Comparison of ENCODE assay signal across 37 mouse cellular contexts in the genomic region with DNA sequence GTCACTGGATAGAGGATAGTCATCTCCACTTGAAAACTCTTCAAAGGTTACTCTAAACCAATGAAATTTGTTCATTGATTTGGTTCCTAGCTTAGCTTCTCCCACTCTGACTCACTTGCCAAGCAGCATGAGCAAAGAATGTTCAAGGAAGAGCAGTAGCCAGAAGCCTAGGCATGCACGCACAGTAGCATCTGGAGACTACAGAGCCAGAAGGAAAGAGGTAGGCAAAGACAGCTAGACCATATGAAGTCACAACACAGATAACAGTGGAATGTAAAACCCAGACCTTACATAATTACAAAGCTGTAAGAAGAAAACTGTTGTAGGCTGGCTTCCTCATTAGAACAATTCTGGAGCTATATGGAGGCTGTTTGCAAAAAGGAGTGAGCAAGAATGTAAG. TPM values are rescaled to one million over a fixed set of nuclear protein-coding genes. Genes with fewer than 3 reads are reported as not detected.
DNase-seq lines count a peak whose midpoint lies in the region; ATAC-seq and TF ChIP-seq lines count a peak whose summit lies in the region.
"Had no signal": no experiment of that assay in that cellular context is flagged by ENCODE, and none has a peak within 500 bp of the region (broad histone marks: within the 10 kb centered on the region; RNA-seq: fewer than 3 reads in every experiment).

No protein-coding gene starts in this region.

- peak; percentile 18 to 33 for DNase-seq in layer of hippocampus, adult 8-10 months (ENCODE audit: low spot score in 2 of 2)
- no peak for DNase-seq in layer of hippocampus, postnatal 25 days (ENCODE audit: extremely low spot score in 1 of 2, low spot score in 1 of 2)
- DNase-seq in right cerebral cortex, adult 2 months (ENCODE audit: low spot score in 2 of 2), result peak; percentile 19 to 29
- no peak for DNase-seq in right cerebral cortex, postnatal 14 days
- DNase-seq in left cerebral cortex, adult 2 months (ENCODE audit: extremely low spot score in 1 of 2, low spot score in 2 of 2), result peak in 1 of 2 experiments; percentile 16
- DNase-seq in liver, result no peak
- DNase-seq: adrenal gland, adult 2 months; adrenal gland, postnatal 36 days; B cell, adult 2 months; cerebellum, adult 2 months; cerebellum, postnatal 14 days; gastrocnemius, postnatal 14 days; kidney, adult 2 months; kidney, postnatal 4 days; lung, adult 2 months; lung, postnatal 10 days; midbrain, embryonic 14.5 days; thymus, postnatal 25 days had no signal

- intact Hi-C loops in left cerebral cortex, adult 2 months (cut with DNase I), result loop anchor here (1.0 kb wide), 1 partner anchor 45 kb away; no protein-coding TSS in a partner anchor

- no peak for TF ChIP-seq CTCF in left cerebral cortex, adult 2 months (IDR thresholded peaks at IDR 0.05)

- ATAC-seq in megakaryocyte progenitor cell, adult 5-6 weeks (replicated peaks; ENCODE audit: poor library complexity), result no peak
- ATAC-seq: activated CD4-positive, CD25-positive, alpha-beta regulatory T cell, adult 4 months; forebrain, embryonic 13.5 days; hindbrain, postnatal 0 days; intestine, embryonic 15.5 days had no signal

- no peak overlapping the region for H3K4me3 ChIP-seq in left cerebral cortex, adult 2 months
- H3K4me3 ChIP-seq: embryonic facial prominence, embryonic 10.5 days; embryonic facial prominence, embryonic 15.5 days; forebrain, embryonic 13.5 days; heart, embryonic 10.5 days; heart, embryonic 15.5 days; hindbrain, embryonic 12.5 days; intestine, embryonic 15.5 days; limb, embryonic 10.5 days; limb, embryonic 15.5 days; stomach, embryonic 15.5 days had no signal

- H3K27ac ChIP-seq in left cerebral cortex, adult 2 months, result peak overlapping the region; percentile 2; the same call in 1 of the 2 replicates
- H3K27ac ChIP-seq: embryonic facial prominence, embryonic 10.5 days; embryonic facial prominence, embryonic 15.5 days; forebrain, embryonic 13.5 days; heart, embryonic 10.5 days; heart, embryonic 15.5 days; hindbrain, embryonic 12.5 days; hindbrain, postnatal 0 days; intestine, embryonic 15.5 days; kidney, postnatal 0 days; limb, embryonic 10.5 days; limb, embryonic 15.5 days; liver, embryonic 14.5 days; macrophage; stomach, embryonic 15.5 days had no signal

RNA-seq across cellular contexts. Expression of gene Atp10b, which starts 8.4 kb away (rescaled TPM):
- 1 to 10 TPM; 1.5 to 1.8 (median 1.7) TPM for total RNA-seq in layer of hippocampus, adult 8-10 months (2022)
- 1 to 10 TPM; 1.7 to 2.1 TPM for total RNA-seq in layer of hippocampus, postnatal 25 days (2021)
- total RNA-seq in left cerebral cortex, adult 2 months (2021), result under 1 TPM; 0.32 to 0.54 TPM
- not detected in 2 replicates for total RNA-seq in megakaryocyte progenitor cell, adult 5-6 weeks (2015)
- not detected in 2 replicates for total RNA-seq in megakaryocyte progenitor cell, adult 5-6 weeks (2017)
- total RNA-seq: granulocyte monocyte progenitor cell, adult 5-6 weeks; heart, postnatal 25 days; monocyte, adult 5-6 weeks had no signal

Comparison
In these comparisons a context has a peak if more than half of its experiments do, and no peak if none do; other contexts are left out.
1. DNase-seq: peak in layer of hippocampus, adult 8-10 months (2 of 2) and right cerebral cortex, adult 2 months (2 of 2); none in layer of hippocampus, postnatal 25 days (0 of 2), right cerebral cortex, postnatal 14 days (single experiment) and liver (single experiment).